Mouse (Mus musculus): ENCODE data around the gene Slc16a5.
"Not testable (repeated sequence)": the region's sequence is repeated elsewhere in the genome, so short reads cannot be mapped to it uniquely, and the experiment has no call there.

The Slc16a5 gene

DNA sequence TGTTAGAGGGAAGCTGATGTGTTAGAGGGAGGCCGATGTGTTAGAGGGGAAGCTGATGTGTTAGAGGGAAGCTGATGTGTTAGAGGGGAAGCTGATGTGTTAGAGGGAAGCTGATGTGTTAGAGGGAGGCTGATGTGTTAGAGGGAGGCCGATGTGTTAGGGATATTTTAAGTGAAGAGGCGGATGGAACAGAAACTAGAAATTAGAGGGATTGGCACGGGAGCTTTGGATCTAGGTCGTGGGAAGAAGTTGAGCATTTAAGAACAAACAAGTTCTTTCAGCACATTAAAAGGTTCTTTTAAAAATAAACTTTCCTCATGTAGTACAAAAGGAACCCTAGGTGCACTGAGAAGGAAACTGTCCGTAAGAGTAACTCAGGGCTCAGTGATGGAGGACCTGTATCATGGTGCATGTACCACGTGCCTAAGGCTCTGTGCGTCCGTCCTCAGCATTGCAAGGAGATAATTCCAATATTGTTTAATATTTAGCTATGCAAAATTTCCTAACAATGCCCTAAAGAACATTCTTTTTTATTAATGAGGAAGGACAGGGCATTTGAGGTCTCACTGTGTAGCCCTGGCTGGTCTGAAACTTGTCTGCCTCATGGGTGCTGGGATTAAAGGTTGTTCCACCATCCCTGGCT is 16.1 kb downstream of the Slc16a5 start:
- no peak for DNase-seq (ENCODE audit: extremely low read depth, low read depth, low spot score)

- DNase-seq (ENCODE audit: extremely low read depth, low read depth, low spot score), result no peak
Observed at GRCm38 (mm10) chr11:115481553-115482259, 19.4 kb downstream of the Slc16a5 start.

DNA sequence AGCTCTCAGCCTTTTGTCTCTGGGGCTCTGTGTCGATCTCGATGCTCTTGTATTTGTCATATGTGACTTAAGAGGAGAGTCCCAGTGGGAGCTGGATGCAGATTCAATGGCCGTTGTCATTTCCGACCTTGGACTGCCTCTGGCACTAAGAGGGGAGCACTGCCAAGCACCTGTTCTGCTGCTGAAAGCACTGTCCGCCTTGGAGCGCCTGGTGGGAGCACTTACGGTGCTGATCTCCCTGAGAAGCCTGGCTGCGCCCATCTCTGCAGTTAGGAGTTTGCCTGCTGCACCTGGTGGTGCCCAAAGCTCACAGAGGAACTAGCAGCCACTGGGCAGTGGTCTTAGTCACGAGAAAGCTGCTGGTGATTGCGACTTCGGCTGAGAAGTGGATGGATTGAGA is 21.0 kb downstream of the Slc16a5 start:
- no peak for DNase-seq (ENCODE audit: extremely low read depth, low read depth, low spot score)

DNA sequence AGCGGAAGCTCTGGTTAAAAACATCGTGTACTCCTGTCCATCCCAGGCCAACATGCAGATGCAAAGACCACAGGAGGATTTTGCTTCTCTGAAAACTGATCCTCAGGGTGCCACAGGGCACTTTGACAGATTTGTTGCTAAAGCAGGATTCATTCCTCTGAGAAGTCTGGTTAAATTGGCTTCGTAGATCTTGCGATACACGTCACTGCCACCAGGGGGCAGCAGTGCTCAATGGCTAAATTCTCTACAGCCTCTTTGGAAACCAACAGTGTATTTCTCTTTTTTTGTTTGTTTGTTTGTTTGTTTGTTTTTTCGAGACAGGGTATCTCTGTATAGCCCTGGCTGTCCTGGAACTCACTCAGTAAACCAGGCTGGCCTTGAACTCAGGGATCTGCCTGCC is 21.5 kb downstream of the Slc16a5 start:
- DNase-seq (ENCODE audit: extremely low read depth, low read depth, low spot score), result no peak

DNA sequence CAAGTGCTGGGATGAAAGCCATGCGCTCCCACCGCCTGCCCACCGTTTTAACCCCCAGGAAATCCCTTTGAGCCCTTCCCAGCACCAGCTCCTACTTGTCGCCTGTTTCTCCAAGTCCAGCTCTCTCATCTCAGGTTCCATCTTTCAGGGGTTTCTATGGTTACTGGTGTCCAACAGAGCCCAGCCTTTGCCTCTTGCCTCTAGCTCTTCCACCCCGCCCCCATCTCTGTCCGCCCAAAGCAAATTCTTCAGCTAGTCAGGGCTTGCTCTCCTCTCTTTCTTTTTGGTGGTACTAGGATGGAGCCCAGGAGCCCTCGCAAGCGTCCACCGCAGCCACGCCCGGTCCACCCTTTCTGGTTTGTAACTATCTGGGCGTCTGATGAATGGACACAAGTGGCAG is 22.9 kb downstream of the Slc16a5 start:
- no peak for DNase-seq (ENCODE audit: extremely low read depth, low read depth, low spot score)

DNA sequence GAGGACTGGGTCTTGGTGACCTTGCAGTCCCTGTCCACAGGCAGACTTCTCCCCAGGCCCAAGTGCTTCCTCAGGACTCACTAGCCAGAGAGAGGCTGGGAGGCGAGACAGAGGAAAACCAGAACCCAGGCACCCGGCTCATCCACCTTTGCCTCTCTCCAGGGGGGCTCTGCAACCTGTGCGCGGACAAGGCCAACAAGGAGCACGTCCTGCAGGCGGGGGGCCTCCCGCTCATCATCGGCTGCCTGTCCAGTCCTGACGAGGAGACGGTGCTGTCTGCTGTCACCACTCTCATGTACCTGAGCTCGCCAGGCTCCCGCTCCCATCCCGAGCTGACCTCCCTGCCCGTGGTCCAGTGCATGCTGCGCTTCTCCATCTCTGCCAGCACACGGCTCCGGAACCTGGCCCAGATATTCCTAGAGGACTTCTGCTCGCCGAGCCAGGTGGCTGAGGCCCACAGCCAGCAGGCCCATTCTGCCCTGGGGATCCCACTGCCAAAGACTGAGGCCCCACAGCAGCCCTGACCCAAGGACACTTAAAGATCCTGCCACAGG is 26.4 kb downstream of the Slc16a5 start:
- DNase-seq (ENCODE audit: extremely low read depth, low read depth, low spot score), result no peak

- DNase-seq (ENCODE audit: extremely low read depth, low read depth, low spot score), result no peak
Observed at GRCm38 (mm10) chr11:115490441-115491355, 28.4 kb downstream of the Slc16a5 start.

DNA sequence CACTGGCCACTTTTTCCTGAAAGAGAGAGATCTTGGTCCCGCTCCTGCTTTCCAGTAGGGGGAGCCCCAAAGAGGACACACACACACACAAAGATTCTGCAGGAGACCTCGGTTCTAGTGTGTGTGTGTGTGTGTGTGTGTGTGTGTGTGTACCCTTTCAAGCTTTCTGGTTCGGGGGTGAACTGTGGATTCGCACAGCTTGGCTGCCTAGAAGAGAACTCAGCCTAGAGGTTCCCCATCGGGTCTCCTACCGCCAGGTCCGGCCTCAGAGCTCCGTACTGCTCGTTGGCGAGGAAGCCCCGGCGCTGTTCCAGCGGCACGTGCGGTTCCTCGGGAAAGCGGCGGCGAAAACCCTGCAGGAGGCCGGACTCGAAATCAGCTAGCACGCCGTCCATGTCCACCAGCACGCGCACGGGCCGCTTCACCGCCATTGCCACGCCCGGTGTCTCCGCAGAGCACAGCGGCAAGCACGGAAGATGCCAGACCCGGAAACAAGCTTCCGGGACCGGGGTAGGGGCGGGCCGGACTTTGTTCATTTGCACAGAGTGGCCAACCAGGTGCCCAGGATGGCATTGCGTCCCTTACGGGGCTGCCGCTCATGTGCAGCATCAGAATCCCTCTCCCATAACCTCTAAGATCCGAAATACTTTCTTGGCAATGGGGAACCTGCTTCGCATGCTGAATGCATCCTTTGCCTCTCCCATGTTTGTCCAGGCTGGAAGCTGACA is 29.2 kb downstream of the Slc16a5 start, which contains the start of gene Nt5c:
Nt5c (minus strand) TSS at position 507 of the 728 bp plus-strand sequence.
- no peak for DNase-seq (ENCODE audit: extremely low read depth, low read depth, low spot score)

DNA sequence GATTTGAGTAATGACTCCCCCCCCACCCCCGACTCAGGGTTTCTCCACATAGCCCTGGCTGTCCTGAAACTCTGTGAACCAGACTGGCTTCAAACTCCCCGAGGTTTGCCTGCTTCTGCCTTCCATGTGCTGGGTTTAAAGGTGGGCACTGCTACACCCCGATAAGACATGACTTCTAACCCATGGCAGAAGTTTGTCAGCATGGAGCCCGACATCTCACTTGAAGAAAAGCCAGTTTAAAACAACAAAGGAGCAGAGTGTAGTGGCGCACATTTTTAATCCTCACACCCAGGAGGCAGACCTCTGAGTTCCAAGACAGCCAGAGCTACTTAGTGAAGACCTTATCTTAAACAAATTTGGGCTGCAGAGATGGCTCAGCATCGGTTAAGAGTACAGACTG is 30.1 kb downstream of the Slc16a5 start:
- no peak for DNase-seq (ENCODE audit: extremely low read depth, low read depth, low spot score)

DNA sequence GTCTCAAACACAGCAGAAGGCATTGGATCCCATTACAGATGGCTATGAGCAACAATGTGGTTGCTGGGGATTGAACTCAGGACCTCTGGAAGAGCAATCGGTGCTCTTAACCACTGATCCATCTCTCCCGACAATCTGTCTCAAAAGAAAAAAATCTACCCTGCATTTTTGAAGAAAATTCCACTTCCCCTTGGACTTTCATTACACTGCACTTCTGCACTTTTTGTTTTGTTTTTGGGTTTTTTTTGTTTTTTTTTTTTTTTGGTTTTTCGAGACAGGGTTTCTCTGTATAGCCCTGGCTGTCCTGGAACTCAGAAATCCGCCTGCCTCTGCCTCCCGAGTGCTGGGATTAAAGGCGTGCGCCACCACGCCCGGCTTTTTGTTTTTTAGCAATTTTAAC is 34.3 kb downstream of the Slc16a5 start:
- DNase-seq (ENCODE audit: extremely low read depth, low read depth, low spot score), result not testable (repeated sequence)

GRCm38 (mm10) chr11:115502636-115503035 is 40.4 kb downstream of the Slc16a5 start:
- DNase-seq (ENCODE audit: extremely low read depth, low read depth, low spot score), result no peak

DNA sequence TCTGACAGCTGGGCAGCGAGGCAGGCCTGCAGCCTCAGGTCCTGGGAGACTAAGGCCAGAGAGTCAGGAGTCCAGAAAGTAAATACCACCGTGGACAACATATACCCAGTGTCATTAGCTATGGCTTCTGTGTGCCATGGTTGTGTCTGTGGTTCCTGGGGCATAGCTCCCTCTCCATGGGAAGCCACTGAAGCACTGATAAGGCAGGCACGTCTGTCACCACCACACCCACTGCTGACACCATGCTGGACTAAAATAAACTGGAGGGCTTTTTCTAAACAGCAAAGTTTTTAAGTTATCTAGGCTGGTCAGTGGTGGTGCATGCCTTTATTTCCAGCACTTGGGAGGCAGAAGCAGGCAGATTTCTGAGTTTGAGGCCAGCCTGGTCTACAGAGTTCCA is 44.3 kb downstream of the Slc16a5 start:
- no peak for DNase-seq (ENCODE audit: extremely low read depth, low read depth, low spot score)

- no peak for DNase-seq (ENCODE audit: extremely low read depth, low read depth, low spot score)
Observed at GRCm38 (mm10) chr11:115508061-115508460, 45.8 kb downstream of the Slc16a5 start.

DNA sequence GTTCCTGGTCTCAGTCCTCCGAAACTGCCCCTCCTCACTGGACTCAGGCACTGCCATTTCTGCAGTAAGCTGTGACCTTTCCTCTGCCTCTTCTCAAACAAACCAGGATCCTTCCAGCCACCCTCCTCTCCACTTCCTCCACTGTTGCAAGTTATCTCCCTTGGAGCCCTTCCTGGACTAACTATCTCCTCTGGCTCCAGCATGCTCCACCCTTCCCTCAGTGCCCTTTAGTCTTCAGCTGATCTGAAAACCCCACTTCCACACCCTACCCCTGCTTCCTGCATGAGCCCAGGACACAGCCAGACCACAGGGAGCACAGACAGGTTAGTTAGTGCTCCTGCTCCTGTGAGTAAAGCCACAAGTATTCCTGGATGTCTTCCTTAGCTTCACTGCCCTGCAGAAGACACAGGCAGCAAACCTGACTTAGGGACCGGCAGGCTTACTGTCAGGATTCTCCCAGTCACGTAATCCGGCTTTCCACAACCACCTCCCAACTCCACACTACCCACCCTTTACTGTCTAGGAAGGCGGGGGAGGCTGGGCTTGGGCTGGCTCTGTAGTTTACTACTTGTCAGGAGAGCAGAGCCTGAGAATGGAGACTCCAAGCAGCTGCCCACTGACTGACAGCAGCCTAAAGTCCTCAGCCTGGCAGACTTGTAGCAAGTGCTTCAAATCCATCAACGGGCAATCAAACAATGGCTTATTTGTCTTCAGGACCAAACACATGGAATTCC is 47.7 kb downstream of the Slc16a5 start:
- DNase-seq (ENCODE audit: extremely low read depth, low read depth, low spot score), result no peak

GRCm38 (mm10) chr11:115510507-115510888 is 48.2 kb downstream of the Slc16a5 start:
- DNase-seq (ENCODE audit: extremely low read depth, low read depth, low spot score), result no peak

- no peak for DNase-seq (ENCODE audit: extremely low read depth, low read depth, low spot score)
Observed at GRCm38 (mm10) chr11:115511121-115511520, 48.8 kb downstream of the Slc16a5 start.

DNA sequence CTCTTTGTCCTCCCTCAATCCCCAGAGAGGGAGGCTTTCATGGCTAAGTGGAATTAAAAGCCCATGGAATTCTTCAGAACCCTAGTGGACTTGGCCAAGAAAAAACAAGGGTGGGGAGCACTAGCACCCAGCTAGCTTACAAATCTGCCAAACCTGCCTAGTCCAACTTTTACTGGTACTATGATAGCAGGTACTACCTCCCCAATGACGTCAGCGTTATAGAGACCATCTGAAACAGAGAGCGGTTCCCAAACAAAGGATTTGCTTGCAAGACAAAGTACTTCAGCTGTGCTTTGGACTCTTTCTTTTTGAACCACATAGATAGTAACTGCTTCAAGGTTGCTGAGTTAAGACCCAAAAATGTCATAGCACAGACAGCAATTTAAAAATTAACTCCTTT is 49.7 kb downstream of the Slc16a5 start:
- no peak for DNase-seq (ENCODE audit: extremely low read depth, low read depth, low spot score)

- DNase-seq (ENCODE audit: extremely low read depth, low read depth, low spot score), result no peak
Observed at GRCm38 (mm10) chr11:115512407-115513183, 50.3 kb downstream of the Slc16a5 start.

Data from fat pad, adult 2 months (tissue).